Mouse (Mus musculus) forebrain, embryonic 11.5 days (tissue): ENCODE data around the gene Hist1h3e. TPM values are rescaled to one million over a fixed set of nuclear protein-coding genes. Genes with fewer than 3 reads are reported as not detected.

Source experiments
- ATAC-seq: fragments of 200-750 bp; cut with Nextera tagmentation; replicated peaks from 2 replicates; pipeline ENCODE4 v1.8.0; 2017; ENCODE audit warnings: moderate TSS enrichment; ENCODE audit not compliant: low FRiP score
- DNase-seq: peaks from one replicate; pipeline ENCODE4 v3.0.0-alpha.2; 2017; ENCODE audit warnings: low spot score
- H3K27ac ChIP-seq: fragments of 300-500 bp; sonication (generic); 2 replicates; pipeline ENCODE4 v1.5.1; 2014; ENCODE audit warnings: low read depth, low read length
- H3K27me3 ChIP-seq: fragments of 300-500 bp; sonication (generic); 2 replicates; pipeline ENCODE4 v1.6.1; 2014; ENCODE audit warnings: mild to moderate bottlenecking, low read length, mixed read lengths; ENCODE audit not compliant: control insufficient read depth, insufficient read depth
- H3K36me3 ChIP-seq: fragments of 300-500 bp; sonication (generic); 2 replicates; pipeline ENCODE4 v1.6.1; 2014; ENCODE audit warnings: mild to moderate bottlenecking, low read length, moderate library complexity, mixed read lengths; ENCODE audit not compliant: control insufficient read depth, insufficient read depth
- H3K4me1 ChIP-seq: fragments of 300-500 bp; sonication (generic); replicated peaks from 2 replicates; pipeline ENCODE4 v1.6.1; 2014; ENCODE audit warnings: low read length, mixed read lengths; ENCODE audit not compliant: control insufficient read depth, insufficient read depth
- H3K4me2 ChIP-seq: fragments of 300-500 bp; sonication (generic); 2 replicates; pipeline ENCODE4 v1.6.1; 2014; ENCODE audit warnings: low read depth, mild to moderate bottlenecking, low read length, moderate library complexity, mixed read lengths; ENCODE audit not compliant: severe bottlenecking
- H3K4me3 ChIP-seq: fragments of 300-500 bp; sonication (generic); 2 replicates; pipeline ENCODE4 v1.5.1; 2014; ENCODE audit warnings: low read depth, low read length
- H3K9ac ChIP-seq: fragments of 300-500 bp; sonication (generic); 2 replicates; pipeline ENCODE4 v1.6.1; 2014; ENCODE audit warnings: low read length
- H3K9me3 ChIP-seq: fragments of 300-500 bp; sonication (generic); 2 replicates; pipeline ENCODE4 v1.6.1; 2016; ENCODE audit warnings: low read length, mixed read lengths; ENCODE audit not compliant: control insufficient read depth
- WGBS: fragments of 180-500 bp; shearing (Covaris S2); extraction: QIAGEN DNeasy Blood & Tissue Kit; methylation state at CpG from one replicate; pipeline ENCODE4 v1.1.7; 2014; 5-methylcytosine and 5-hydroxymethylcytosine counted together
- polyA plus RNA-seq: library from polyadenylated mRNA; unstranded; fragments of >200 nt; fragmentation: Nextera tagmentation; extraction: Ambion mirVana; gene quantifications from 2 replicates; pipeline ENCODE4 v1.2.1, GENCODE M21; 2014

Hist1h3e gene
- polyA plus RNA-seq, 1 experiment from 2014 or later: 10.4 TPM

DNA sequence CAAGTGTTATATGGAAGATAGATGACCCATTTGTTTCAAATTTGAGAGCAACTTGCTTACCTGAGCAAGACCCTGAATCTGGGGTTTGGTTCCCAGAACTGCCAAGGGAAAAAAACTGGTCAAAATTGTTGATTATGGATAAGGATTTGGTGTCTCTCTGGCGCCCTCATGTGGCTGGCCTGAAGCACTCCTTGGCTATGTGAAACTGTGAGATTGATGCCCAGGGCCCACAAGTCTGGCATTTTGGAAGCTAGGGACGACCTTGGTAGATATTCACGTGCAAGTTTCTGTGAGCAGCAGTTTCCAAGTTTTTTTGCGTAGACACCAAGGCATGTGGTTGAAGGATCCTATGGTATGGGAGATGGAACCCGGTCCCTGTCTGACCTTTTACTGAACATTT is 37.5 kb downstream of the Hist1h3e start:
- WGBS: 6% methylated on average over 5 of the region's 5 CpGs
- no peaks in the 10 kb centered on the region for H3K27me3 ChIP-seq
- DNase-seq (peak; percentile 94), ATAC-seq (peak; percentile 48; the same call in 1 of the 2 replicates)
- H3K9ac ChIP-seq: no peak overlapping the region
- no peak overlapping the region for H3K4me2 ChIP-seq
- H3K4me3 ChIP-seq: no peak overlapping the region
- H3K36me3 ChIP-seq: no peaks in the 10 kb centered on the region
- H3K4me1 ChIP-seq: 0 out of 2 replicates have a peak, but pooled peaks cover 2% of the 10 kb centered on the region
- H3K9me3 ChIP-seq: no peaks in the 10 kb centered on the region
- H3K27ac ChIP-seq: no peak overlapping the region

DNA sequence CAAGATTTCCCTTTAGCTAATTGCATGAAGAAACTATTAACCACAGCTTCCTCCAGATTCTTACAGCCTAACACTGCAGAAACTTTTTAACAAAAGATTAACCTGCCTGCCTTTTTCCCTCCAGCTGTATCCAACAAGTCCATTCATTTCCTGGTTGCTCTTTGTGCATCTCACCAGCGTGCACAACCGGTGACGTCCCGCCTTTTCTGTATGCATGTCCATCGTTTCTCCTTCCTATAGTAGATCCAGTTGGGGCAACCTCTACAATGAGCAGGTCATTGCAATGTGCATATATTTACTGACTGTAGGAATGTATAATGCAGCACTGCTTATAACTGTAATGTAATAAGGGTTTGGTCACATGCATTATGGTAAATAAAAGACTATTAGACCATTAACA is 38.2 kb downstream of the Hist1h3e start:
- Histone ChIP-seq H3K27ac (no peak overlapping the region), H3K27me3 (no peaks in the 10 kb centered on the region), H3K36me3 (no peaks in the 10 kb centered on the region), H3K9me3 (no peaks in the 10 kb centered on the region), H3K4me2 (no peak overlapping the region), H3K4me3 (no peak overlapping the region), H3K4me1 (0 out of 2 replicates have a peak, but pooled peaks cover 2% of the 10 kb centered on the region), H3K9ac (no peak overlapping the region)
- 60% methylated on average over 5 of the region's 5 CpGs for WGBS
- no peak for ATAC-seq
- DNase-seq: no peak

GRCm38 (mm10) chr13:23521703-23522102 is 40.5 kb downstream of the Hist1h3e start:
- no peak overlapping the region for H3K27ac ChIP-seq
- H3K4me3 ChIP-seq: no peak overlapping the region
- H3K9me3 ChIP-seq: no peaks in the 10 kb centered on the region
- DNase-seq (peak; percentile 84), ATAC-seq (no peak)
- no peak overlapping the region for H3K4me2 ChIP-seq
- no peak overlapping the region for H3K9ac ChIP-seq
- under 1% methylated on average over 14 of the region's 14 CpGs for WGBS
- no peaks in the 10 kb centered on the region for H3K27me3 ChIP-seq
- no peaks in the 10 kb centered on the region for H3K36me3 ChIP-seq
- 0 out of 2 replicates have a peak, but pooled peaks cover 2% of the 10 kb centered on the region for H3K4me1 ChIP-seq

DNA sequence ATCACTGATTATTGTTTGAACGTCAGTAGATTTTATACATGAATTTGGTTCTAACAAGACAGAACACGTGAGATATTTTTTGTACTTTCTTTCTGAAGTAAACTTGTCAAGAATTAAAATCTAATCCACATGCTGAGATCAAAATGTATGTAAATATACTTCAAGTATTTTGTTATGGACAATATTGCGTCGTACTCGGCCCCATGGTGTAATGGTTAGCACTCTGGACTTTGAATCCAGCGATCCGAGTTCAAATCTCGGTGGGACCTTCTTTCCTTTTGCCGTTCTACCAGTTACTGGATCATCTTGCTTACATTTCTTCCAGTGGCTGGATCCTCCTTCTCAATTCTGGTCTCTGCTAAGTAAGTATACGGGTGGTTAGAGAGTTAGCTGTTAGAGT is 42.8 kb downstream of the Hist1h3e start:
- Histone ChIP-seq H3K9ac (no peak overlapping the region), H3K9me3 (no peaks in the 10 kb centered on the region), H3K27me3 (no peaks in the 10 kb centered on the region), H3K4me1 (0 out of 2 replicates have a peak, but pooled peaks cover 3% of the 10 kb centered on the region), H3K27ac (no peak overlapping the region), H3K36me3 (no peaks in the 10 kb centered on the region), H3K4me2 (peak overlapping the region; percentile 51; the same call in 1 of the 2 replicates), H3K4me3 (peak overlapping the region; percentile 40)
- DNase-seq (peak; percentile 86), ATAC-seq (peak; percentile 57)
- 1% methylated on average over 10 of the region's 10 CpGs for WGBS

DNA sequence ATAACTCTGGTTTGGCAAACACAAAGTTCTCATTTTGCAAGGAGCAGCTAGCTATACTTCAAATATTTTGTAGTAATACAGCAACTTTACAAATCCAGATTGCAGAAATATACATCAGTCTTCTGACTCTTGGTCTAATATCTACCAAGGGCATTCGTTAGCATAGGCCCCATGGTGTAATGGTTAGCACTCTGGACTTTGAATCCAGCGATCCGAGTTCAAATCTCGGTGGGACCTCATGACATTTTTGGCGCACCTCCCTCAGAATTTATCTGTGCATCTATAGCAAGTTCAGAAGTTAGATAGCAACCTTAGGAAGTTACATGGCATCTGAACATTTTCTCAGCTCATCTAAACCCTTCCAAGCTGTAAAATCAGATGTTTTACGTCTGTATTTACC is 43.3 kb downstream of the Hist1h3e start:
- peak overlapping the region; percentile 40 for H3K4me3 ChIP-seq
- ATAC-seq (peak; percentile 63; the same call in 1 of the 2 replicates), DNase-seq (peak; percentile 83)
- H3K9me3 ChIP-seq: no peaks in the 10 kb centered on the region
- H3K27me3 ChIP-seq: no peaks in the 10 kb centered on the region
- H3K9ac ChIP-seq: no peak overlapping the region
- under 1% methylated on average over 6 of the region's 6 CpGs for WGBS
- H3K4me1 ChIP-seq: 0 out of 2 replicates have a peak, but pooled peaks cover 3% of the 10 kb centered on the region
- no peak overlapping the region for H3K27ac ChIP-seq
- H3K36me3 ChIP-seq: no peaks in the 10 kb centered on the region
- peak overlapping the region; percentile 51; the same call in 1 of the 2 replicates for H3K4me2 ChIP-seq

- Histone ChIP-seq H3K9me3 (no peaks in the 10 kb centered on the region), H3K9ac (no peak overlapping the region), H3K27me3 (no peaks in the 10 kb centered on the region), H3K4me1 (0 out of 2 replicates have a peak, but pooled peaks cover 3% of the 10 kb centered on the region), H3K4me3 (peak overlapping the region; percentile 42), H3K4me2 (peak overlapping the region; percentile 86), H3K27ac (no peak overlapping the region), H3K36me3 (no peaks in the 10 kb centered on the region)
- DNase-seq (no peak), ATAC-seq (no peak)
- WGBS: under 1% methylated on average over 6 of the region's 6 CpGs
These were observed 43.9 kb downstream of the Hist1h3e start for GRCm38 (mm10) chr13:23518295-23518603.

GRCm38 (mm10) chr13:23517603-23518294 is 44.4 kb downstream of the Hist1h3e start:
- H3K36me3 ChIP-seq: no peaks in the 10 kb centered on the region
- H3K4me1 ChIP-seq: 0 out of 2 replicates have a peak, but pooled peaks cover 3% of the 10 kb centered on the region
- no peaks in the 10 kb centered on the region for H3K9me3 ChIP-seq
- H3K4me2 ChIP-seq: peak overlapping the region; percentile 86
- under 1% methylated on average over 27 of the region's 27 CpGs for WGBS
- no peak overlapping the region for H3K27ac ChIP-seq
- H3K9ac ChIP-seq: peak overlapping the region; percentile 37; the same call in 1 of the 2 replicates
- DNase-seq: peak; percentile 91
- H3K4me3 ChIP-seq: peak overlapping the region; percentile 42
- peak; percentile 88 for ATAC-seq
- no peaks in the 10 kb centered on the region for H3K27me3 ChIP-seq

DNA sequence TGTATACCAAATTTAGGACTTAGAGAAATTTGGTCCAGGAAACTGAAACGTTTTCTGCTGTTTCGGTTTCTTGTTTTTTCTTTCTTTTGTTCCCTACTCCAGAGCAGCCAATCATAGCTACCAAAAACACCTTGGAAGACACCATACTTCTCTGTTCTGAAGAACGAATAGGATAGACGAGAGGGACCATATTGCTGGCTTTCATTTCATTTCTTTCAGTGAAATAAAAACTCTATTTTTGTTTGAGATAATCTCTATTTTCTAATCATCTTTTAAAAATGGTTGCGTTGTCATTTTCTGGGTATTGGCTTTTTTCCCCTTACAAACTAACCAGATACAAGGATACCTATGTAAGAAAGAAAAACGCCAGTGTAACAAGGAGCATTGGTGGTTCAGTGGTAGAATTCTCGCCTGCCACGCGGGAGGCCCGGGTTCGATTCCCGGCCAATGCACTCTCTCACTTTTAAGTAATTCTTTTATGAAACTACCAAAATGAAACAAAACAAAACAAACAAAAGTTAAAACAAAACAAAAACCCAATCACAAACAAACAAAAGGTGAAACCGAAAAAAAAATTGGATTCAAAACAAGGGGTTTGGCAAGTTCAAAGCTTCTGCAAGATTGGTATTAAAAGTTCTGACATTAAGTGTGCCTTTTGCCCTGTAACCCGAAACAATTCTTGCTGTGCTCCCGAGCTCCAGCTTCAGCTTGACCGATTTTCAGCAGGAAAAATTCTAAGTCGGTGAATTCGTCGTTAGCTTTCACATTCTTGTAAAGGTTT is 45.2 kb downstream of the Hist1h3e start:
- H3K36me3 ChIP-seq: no peaks in the 10 kb centered on the region
- H3K4me3 ChIP-seq: peak overlapping the region; percentile 42
- H3K27me3 ChIP-seq: no peaks in the 10 kb centered on the region
- H3K4me1 ChIP-seq: 0 out of 2 replicates have a peak, but pooled peaks cover 3% of the 10 kb centered on the region
- H3K27ac ChIP-seq: no peak overlapping the region
- H3K9me3 ChIP-seq: no peaks in the 10 kb centered on the region
- H3K4me2 ChIP-seq: peak overlapping the region; percentile 86
- peak; percentile 88 for DNase-seq
- ATAC-seq: peak; percentile 64
- WGBS: 1% methylated on average over 19 of the region's 19 CpGs
- H3K9ac ChIP-seq: peak overlapping the region; percentile 37; the same call in 1 of the 2 replicates
